Mouse (Mus musculus) spleen, postnatal 36 days (tissue): Measurements from ENCODE around the gene Tlx3.

Experiments used
- DNase-seq, 2 experiments: peaks; one replicate each; pipeline ENCODE4 v3.0.0; 2022; ENCODE audit warnings: low spot score in 2 of 2, mixed read lengths in 1 of 2

The Tlx3 gene

DNA sequence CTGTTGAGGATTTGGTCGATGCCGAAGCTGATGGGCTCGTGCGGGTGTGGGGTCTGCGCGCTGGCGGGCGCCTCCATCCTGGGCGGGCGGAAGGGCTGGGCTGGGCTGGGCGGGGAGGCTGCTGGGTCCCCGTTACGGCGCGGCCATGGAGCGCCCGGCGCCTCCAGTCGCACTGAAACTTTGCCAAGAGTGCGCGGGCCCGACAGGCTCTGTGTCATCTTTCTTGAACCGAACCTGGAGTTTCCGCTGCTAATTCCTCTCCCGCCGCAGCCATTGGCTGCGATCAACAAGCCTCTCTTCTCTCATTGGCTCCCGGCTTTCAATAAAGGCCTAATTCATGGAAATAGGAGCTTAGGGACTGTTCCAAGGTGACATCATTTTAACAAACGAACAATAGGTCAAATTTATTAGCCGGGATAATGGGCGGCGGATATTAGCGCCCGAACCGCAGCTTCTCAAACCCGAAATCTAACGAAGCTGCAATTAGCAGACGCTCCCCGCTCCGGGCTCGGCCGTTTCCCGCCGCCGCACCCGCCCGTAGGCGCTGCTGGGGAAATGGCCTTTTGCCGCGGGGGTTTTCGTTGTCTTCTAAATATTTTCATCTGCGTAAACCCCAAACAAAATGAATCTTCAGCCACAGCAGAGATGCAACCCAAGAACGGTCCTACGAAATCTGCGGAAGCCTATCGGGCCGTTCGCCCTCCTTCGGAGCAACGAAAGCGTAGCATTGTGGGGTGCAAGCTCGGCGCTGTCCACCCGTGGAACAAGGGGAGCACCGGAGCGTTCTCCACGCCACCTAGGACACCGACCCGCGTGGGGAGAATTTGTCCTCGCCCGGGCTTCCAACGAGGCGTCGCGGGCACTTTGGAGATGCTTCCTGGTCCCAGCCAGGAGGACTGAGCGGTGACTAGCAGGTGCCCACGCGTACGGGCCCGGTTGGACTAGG lies at the start of gene Tlx3:
Tlx3 (minus strand) TSS at position 207 of the 946 bp plus-strand sequence.
- DNase-seq = no peak

DNA sequence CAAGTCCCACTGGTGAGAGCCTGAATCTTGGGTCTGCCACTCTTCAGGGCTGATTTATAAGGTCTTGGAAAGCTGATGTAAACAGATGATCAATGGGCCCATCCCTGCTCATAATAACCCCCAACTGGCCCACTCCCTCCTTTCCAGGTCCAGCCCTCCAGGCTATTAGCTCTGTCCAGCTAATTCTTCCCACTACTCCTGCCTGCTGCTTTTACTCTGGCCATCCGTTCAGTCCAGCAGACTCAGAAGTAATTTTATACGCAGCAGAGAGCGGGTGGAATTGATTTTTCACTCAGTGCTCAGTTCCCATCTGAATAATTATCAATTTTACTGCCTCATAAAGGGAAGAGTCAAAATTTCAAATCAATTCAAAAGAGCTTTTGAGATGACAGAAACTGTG lies 36.9 kb upstream of the Tlx3 start:
- DNase-seq = no peak

DNA sequence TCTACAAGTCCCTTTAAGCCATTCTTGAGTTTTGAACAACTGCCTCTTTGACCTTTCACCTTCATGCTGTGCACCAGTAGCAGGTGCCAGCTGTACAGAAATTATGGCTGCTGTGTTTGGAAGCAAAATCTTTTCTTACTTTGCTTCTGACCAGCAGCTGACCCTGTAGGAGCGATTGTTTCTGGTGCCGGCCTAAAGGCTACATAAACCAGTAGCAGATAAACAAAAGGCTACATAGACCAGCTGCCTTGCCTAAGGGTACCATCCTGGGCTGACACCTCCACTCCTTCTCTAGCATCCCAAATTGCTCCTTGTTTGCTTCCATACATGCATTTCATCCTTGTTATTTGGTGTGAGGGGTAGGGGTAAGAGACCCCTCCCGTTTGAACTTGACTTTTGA lies 30.7 kb upstream of the Tlx3 start:
- DNase-seq = no peak

DNA sequence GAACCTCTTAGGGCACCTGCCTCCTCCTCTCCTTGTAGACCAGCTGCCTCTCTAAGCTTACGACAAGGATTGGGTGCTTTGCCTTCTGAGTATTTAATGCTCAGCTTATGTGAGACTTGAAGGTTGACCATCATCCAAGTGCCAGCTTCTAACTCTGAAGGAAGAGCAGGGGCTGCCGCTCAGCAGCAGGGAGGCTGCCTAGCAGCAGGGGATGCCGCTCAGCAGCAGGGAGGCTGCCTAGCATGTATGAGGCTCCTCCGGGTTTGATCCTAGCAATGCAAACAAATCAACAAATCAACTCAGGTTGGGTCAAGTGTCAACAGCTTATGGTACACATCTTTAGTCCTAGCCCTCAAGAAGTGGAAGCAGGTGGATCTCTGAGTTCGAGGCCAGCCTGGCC lies 28.7 kb upstream of the Tlx3 start:
- no peak for DNase-seq

DNA sequence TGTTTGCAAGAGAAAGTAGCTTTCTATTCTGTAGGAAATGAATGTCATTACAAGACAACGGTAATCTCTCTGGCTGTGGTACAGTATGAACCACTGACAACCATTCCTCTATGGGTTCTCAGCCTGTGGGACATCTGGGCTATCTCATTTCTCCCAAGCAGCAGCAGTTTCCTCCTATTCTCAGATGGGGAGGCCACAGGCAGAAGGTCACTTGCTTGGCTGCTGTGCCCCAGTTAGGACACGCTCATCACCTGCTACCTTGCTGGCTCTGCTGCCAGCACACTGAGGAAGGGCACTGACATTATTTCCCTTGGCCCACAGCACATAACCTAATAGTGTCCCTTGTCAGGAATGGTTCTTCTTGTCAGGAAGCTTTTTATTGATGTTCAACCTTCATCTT lies 24.8 kb upstream of the Tlx3 start:
- DNase-seq = no peak

DNA sequence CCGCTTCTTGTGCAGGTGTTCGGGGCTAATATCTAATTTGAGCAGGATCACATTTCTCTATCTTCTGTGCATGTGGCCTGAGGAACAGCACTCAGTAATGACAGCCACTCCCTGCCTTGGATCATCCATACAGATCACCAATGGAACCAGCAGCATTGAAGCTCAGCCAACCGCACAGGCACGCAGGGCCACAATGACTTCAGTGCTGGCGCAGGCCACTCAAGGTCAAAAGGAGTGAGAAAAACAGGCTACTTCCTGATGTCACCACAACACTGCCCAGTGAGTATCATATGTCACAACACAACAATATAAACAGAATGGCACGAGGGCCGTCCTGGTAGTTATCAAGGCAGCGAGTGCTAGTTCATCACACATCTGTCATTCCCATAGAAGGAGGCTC lies 23.1 kb upstream of the Tlx3 start:
- DNase-seq = no peak

DNA sequence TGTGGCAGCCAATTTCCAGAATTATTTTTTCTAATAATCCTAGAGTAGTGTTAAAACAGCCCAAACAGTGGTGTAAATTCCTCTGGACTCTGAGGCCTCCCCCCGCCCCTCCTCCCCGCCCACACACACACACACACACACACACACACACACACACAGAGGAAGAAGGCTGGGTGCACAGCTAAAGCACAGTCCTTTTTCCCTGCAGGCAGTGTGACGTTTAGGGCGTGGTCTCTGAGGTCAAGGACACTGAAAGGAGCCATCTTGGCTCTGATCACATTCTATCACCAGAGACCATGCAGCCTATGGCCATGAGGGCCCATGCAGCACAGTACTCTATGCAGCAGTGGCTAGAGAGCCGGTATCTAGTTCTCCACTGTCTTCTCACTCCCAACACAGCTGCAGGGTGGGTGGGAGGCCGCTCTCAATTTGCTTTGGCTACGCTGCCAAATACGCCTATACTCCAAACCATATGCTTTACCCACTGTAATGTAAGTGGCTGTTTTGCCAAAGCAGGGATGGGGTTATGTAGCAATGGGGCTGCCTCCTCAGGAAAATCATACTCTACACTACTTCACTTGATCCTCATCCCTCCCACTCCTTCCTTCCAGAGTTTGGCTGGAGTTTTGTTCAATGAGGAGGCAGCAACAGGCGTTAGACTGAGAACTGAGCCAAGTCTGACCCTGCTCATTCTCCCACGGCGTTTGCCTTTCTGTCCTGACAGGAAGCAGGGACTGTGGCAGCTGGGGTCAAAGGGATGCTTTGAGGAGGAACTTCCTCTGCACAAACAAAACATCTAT lies 18.4 kb upstream of the Tlx3 start:
- no peak for DNase-seq

DNA sequence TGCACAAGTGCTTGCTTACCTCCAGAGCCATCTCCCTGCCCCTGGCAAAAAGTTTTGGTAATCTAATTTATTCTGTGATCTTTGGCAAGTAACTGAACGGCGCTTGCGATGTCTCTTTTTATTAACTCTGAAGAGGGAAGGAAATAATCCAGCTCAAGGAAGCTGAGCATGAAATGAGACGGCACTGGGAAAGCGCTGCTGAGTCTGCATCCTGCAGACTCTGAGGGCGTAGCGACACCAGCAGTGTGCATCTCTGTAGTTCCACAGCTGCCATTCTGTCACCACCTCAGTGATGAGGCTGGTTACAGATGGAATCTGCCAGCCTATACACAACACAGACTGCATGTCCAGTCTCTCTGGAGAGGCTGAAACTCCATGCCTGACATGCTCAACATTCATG lies 17.4 kb upstream of the Tlx3 start:
- no peak for DNase-seq

DNA sequence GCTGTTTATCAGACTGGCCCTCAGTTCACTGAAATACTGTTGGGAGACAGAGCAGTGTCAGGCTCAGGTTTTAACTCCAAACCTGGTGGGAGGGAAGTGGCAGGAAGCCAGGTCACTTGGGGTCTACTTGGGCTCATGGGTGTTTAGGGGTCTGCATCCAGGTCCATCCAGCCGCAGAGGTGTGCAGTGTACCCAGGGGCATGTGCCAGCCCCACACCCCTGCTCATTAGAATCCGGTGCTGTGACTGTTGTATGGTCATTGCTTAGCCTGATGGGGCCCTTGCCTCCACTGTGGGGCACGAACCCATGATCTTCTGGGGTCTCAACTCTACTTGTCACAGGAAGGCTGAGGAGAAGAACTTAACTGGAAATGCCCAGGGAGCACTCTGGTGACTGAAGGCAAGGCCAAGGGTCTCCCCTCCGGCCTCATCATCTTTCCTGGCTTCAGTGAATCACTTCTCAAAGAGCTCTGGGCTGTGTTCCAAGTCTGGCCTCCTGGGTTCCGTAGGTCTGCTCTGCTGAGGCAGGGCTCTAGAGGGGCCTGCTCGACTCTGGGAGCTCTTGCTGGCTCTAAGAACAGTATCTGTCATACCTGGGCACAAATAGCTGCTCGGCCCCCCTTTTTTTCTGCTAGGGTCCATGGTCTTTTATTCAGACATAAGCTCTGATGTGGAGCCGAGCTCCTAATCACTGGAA lies 14.1 kb upstream of the Tlx3 start:
- no peak for DNase-seq

DNA sequence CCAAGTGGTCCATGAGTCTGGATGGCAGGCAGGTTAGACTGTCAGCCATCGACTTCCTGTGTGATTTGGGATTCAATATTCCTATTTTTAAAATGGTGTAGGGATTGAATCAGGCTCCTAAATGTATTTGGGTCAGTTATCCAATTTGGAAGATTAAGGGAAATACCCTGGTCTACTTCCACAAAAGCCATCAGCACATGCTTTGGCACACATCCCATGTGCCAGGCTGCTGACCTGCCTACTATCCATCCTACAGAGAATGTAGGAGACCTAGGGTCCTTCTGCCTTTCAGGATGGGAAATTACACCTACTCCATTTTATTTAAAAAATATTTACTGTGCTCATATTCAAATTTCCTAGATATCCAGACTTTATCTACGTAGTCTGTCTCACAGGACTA lies 4.0 kb upstream of the Tlx3 start:
- DNase-seq = no peak

DNA sequence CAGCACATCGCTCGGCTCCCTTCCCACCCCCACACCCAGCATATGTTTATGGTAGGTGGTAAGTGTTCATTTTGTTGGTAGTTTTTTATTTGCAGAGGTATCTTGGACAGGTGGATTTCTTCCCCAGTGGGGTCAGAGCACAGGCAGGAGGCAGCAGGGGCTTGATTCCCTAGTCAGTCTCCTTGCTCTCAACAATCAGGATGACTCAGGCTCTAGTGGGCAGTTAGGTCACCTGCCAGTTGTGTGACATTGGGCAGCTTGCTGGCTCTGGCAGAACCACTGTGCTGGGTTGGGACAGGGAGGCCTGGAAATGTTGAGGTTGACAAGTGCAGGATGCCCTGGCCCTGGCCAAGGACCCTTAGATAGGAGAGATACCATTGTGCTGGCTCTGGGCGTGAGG lies 1.6 kb upstream of the Tlx3 start:
- DNase-seq = no peak

DNA sequence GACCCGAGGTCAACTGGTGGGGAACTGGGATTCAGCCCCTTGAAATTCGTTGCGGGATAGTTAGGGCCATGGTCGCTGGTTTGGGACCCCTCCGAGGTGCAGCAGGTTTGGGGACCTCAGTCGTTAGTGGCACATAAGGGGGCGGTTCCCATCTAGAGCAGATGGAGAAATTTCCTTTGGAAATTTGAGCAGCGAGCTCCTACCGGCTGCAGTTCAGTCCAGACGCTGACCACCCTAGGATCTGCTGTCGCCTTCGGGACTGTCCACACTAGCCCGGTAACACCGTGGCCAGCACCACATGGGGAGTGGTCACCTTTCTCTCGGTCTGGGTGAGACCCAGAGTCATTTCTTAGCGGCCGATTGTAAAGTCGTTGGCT lies 928 bp upstream of the Tlx3 start:
- no peak for DNase-seq

DNA sequence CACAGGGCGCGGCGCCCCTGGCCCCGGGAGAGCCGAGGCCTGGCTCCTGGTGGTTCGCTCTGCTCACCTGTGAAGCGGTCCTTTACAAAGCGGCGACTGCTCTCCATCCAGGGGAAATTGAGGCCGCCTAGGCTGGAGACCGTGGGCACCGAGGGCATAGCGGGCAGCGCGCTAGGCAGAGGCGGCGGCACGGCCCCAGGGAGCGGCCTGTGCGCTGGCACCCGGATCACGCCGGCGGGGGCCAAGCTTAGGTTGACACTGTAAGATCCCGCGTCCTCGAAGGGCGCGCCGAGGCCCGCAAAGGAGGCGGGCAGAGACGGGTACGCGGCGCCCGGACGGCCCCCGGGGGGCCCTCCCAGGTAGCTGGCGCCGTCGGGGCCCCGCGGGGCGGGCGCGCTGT lies 417 bp downstream of the Tlx3 start:
- DNase-seq = no peak

DNA sequence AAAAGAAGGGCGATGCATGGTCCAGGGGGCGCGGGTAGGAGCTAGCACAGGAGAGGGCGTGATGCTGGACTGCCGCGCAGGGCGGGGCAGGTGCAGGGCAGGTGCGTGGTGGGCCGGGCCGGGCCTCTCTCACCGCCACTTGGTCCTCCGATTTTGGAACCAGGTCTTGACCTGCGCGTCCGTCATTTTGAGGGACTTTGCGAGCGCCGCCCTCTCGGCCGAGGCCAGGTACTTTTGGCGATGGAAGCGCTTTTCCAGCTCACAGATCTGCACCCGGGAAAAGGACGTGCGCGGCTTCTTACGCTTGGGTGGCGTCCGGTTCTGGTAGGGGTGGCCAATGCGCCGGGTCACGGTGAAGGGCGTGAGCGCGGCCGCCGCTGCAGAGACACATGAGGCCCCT lies 1.1 kb downstream of the Tlx3 start:
- DNase-seq = no peak

DNA sequence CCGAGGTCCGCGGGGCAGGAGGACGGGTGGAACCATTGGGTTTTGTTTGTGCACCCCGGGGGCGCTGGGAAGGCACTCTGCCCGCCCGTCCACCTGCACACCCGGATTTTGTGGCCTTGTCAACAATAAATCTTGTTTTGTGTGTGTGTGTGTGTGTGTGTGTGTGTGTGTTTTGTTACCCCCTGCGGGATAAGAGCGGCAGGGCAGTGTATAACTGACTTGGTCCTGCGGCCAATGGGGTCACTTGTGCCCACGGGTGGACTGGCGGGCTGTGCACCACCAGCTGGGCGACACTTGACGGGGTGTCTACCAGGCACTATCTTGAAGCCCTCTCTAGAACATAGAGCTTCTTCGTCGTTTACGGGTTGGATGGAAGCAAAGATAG lies 1.8 kb downstream of the Tlx3 start:
- DNase-seq = no peak

DNA sequence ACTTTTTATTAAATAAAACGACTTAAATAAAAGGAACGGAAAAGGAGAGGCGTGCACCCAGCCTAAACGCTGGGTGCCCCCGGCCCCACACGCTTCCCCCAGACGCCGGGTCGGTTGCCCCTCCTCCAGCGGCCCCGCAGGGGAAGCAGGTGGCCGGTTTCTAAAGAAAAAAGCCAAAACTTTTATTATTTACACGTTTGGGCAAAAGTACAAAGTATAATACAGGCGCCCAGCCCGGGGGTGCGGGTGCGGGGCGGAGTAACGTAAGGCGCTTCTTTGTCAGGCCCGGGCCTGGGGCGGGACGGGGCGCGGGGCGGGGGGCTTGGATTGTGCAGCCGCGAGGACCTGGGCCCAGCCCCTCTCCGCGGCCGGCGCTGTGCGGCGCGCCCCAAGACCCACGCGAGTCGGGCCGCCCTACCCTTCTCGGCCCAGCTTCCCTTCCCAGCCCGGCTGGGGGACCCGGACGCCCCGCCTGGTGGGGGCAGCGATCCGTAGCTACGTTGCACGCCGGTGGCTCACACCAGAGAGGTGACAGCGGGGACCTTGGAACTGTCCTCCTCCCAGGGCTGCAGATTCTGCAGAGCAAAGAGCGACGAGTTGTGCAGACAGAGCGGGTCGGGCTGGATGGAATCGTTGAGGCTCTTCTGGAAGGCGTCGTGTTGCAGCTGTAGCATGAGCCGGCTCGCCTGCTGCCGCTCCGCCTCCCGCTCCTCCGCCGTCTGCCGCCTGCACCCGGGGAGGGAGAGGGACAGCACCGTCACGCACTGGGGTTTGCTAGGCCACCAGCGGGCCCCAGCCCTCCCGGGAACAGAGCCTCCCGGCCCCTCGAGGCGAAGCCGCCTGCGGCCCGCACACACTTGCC lies 2.4 kb downstream of the Tlx3 start:
- DNase-seq = no peak

DNA sequence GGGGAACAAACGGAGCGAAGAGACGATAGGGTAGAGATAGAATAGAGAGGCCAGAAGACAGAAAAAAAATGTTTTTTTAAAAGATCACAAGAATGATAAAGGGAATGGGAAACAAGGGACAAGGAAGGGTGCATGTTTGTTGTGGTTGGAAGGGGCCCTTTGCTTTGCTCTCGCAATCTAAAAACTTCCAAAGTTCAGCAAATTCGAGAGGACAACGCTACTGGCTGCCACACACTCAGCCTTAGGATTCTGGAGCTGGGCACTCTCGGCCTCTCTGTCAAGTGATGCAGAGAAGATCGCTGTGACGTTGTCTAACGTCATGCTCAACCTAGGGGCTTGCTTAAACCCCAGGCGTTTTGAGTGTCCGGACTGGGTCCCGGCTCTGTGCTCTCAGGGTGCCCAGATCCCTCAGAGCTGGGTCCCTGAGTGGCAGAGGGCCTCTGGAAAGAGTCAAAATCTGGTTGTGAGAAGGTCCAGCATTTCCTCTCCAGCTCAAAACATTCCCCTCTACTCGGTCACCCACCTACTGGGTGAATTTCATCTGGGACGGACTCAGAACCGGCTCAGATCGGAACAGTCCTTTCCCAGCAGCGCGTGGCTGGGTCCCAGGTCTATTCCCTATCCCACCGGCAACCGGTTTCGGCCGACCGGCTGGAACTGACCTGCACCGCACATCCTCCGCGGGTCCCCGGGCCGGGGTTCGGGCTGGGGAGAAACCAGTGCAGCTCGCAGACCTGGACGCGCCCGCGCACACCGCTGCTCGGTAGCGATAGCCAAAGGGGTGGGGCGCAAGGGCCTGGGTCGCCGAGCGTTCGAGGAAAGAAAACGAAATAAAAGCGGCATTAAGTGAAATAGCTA lies 3.3 kb downstream of the Tlx3 start:
- DNase-seq = no peak

DNA sequence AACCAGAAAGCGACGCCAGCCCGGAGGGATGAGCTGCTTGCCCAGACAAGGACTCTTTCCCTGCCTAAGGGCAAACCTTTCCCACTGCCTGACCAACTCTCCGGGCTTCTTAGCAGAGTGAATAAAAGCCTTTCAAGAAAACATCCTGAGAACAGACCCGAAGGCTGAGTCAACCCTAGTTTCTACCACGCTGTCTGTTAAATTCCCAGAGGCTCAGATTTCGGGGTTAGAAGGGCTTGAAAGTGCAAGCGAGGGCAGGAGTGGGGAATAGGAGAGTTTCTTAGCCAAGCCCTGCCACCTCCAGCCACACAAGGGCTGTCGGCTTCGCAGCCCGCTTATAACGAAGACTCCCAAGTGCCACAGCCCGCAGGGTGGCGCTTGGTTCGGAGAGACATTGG lies 4.3 kb downstream of the Tlx3 start:
- DNase-seq = no peak

DNA sequence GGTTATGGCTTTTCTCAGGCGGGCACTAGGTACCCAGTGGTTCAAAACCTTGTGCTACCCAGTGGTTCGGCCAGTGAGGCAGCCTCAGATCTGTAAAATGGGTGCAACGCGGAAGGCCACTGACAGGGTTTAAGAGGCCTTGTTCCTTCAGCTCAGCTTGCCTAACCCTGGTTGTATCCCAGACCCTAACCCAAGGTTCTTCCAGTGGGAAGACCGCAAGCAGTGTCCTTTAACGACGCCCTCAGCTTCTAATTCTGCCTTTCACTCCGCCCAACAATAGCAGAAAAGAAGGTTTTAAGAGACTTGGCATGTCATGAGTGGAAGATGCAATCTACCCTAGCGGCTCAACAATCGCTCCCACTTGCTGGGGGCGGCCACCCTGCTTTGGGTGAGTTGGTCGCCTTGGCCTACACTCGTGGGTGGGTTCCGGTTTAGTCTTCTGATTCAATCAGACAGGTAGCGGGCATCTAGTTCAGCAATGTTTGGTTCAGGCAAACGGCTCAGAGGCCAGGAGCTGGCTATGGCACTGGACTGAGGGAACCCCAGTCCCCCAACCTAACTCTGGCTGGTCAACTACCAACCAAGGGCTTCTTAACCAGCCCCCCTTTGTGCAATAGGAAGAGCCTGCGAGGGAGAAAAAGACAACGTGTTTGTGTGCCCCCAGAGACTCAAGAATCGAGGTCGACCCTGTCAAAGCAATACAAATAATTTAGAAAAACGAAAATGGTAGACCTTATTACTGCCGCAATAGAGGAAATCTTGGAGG lies 4.9 kb downstream of the Tlx3 start:
- no peak for DNase-seq

DNA sequence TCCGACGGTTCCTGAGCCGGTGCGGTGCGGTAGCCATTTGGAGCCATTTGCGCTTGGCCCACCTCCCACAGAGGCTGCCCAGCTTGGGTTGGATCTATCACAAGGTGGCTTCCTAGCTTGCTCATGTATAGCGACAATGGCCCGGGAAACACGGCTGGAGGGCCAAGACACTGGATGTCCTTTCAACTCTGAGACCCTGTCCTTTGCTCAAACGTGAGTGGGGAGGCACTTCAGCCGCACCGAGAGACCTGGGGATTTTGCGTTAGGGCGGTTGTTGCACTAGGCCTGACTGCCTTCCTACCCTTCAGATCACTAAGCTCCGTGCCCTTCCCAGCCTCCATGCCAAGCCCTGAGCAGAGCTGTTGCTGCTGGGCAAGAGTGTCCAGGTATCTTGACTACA lies 5.7 kb downstream of the Tlx3 start:
- DNase-seq = no peak
